Mouse (Mus musculus) midbrain, embryonic 14.5 days (tissue): ENCODE measurements around the gene Rtraf. TPM values are rescaled to one million over a fixed set of nuclear protein-coding genes. Genes with fewer than 3 reads are reported as not detected.

Experiments used
- ATAC-seq: fragments of 200-750 bp; cut with Nextera tagmentation; 2 replicates; pipeline ENCODE4 v1.8.0; 2017; ENCODE audit warnings: moderate number of reproducible peaks, moderate library complexity; ENCODE audit not compliant: low FRiP score, low TSS enrichment
- DNase-seq: peaks from one replicate; pipeline ENCODE4 v3.0.0-alpha.2; 2015
- H3K27ac ChIP-seq: fragments of 300-500 bp; sonication (generic); replicated peaks from 2 replicates; pipeline ENCODE4 v1.5.1; 2014; ENCODE audit warnings: mild to moderate bottlenecking, low read depth, low read length, moderate library complexity
- H3K27me3 ChIP-seq: fragments of 300-500 bp; sonication (generic); 2 replicates; pipeline ENCODE4 v1.6.1; 2014; ENCODE audit warnings: low read length, control low read depth, mixed read lengths; ENCODE audit not compliant: control insufficient read depth, insufficient read depth
- H3K36me3 ChIP-seq: fragments of 300-500 bp; sonication (generic); 2 replicates; pipeline ENCODE4 v1.6.1; 2014; ENCODE audit warnings: low read length, control low read depth; ENCODE audit not compliant: control insufficient read depth, insufficient read depth
- H3K4me1 ChIP-seq: fragments of 300-500 bp; sonication (generic); 2 replicates; pipeline ENCODE4 v1.6.1; 2014; ENCODE audit warnings: mild to moderate bottlenecking, antibody characterized with exemption, low read length, control low read depth; ENCODE audit not compliant: control insufficient read depth, insufficient read depth
- H3K4me2 ChIP-seq: fragments of 300-500 bp; sonication (generic); 2 replicates; pipeline ENCODE4 v1.6.1; 2014; ENCODE audit warnings: mild to moderate bottlenecking, low read length, moderate library complexity
- H3K4me3 ChIP-seq: fragments of 300-500 bp; sonication (generic); replicated peaks from 2 replicates; pipeline ENCODE4 v1.5.1; 2014; ENCODE audit warnings: low read depth, low read length
- H3K9ac ChIP-seq: fragments of 300-500 bp; sonication (generic); replicated peaks from 2 replicates; pipeline ENCODE4 v1.6.1; 2014; ENCODE audit warnings: mild to moderate bottlenecking, low read length, moderate library complexity
- H3K9me3 ChIP-seq: fragments of 300-500 bp; sonication (generic); 2 replicates; pipeline ENCODE4 v1.6.1; 2016; ENCODE audit warnings: low read length, control low read depth, mixed read lengths; ENCODE audit not compliant: control insufficient read depth
- WGBS: fragments of 180-500 bp; shearing (Covaris S2); extraction: QIAGEN DNeasy Blood & Tissue Kit; methylation state at CpG from one replicate; pipeline ENCODE4 v1.1.7; 2014; 5-methylcytosine and 5-hydroxymethylcytosine counted together
- polyA plus RNA-seq: library from polyadenylated mRNA; unstranded; fragments of >200 nt; fragmentation: Nextera tagmentation; extraction: Ambion mirVana; gene quantifications from 2 replicates; pipeline ENCODE4 v1.2.1, GENCODE M21; 2014

Gene Rtraf
- polyA plus RNA-seq, 1 experiment from 2014 or later: 196 TPM

- no peak overlapping the region for H3K4me3 ChIP-seq
- no peak overlapping the region for H3K27ac ChIP-seq
- H3K9ac ChIP-seq: no peak overlapping the region
- no peak for ATAC-seq
- H3K4me1 ChIP-seq: peaks cover 11% of the 10 kb centered on the region; the same call in 1 of the 2 replicates
- 21% methylated on average over 1 of the region's 1 CpGs for WGBS
- DNase-seq: no peak
- H3K4me2 ChIP-seq: no peak overlapping the region
- no peaks in the 10 kb centered on the region for H3K9me3 ChIP-seq
- H3K27me3 ChIP-seq: no peaks in the 10 kb centered on the region
- H3K36me3 ChIP-seq: no peaks in the 10 kb centered on the region
Measured at GRCm38 (mm10) chr14:19766380-19766649, 57.3 kb downstream of the Rtraf start.

GRCm38 (mm10) chr14:19765539-19766379 is 57.9 kb downstream of the Rtraf start:
- 59% methylated on average over 9 of the region's 9 CpGs for WGBS
- ATAC-seq: no peak
- no peaks in the 10 kb centered on the region for H3K36me3 ChIP-seq

GRCm38 (mm10) chr14:19764331-19764730 is 59.3 kb downstream of the Rtraf start:
- H3K27me3 ChIP-seq: no peaks in the 10 kb centered on the region
- WGBS: 74% methylated on average over 8 of the region's 8 CpGs
- peaks cover 13% of the 10 kb centered on the region; the same call in 1 of the 2 replicates for H3K4me1 ChIP-seq
- H3K9me3 ChIP-seq: no peaks in the 10 kb centered on the region
- no peak overlapping the region for H3K4me3 ChIP-seq
- ATAC-seq: no peak
- H3K36me3 ChIP-seq: no peaks in the 10 kb centered on the region
- H3K27ac ChIP-seq: no peak overlapping the region
- no peak overlapping the region for H3K9ac ChIP-seq
- no peak for DNase-seq
- H3K4me2 ChIP-seq: no peak overlapping the region

More at GRCm38 (mm10) chr14:19765539-19766379, 57.9 kb downstream of the Rtraf start:
- DNase-seq: no peak
- no peak overlapping the region for H3K4me2 ChIP-seq
- H3K9me3 ChIP-seq: no peaks in the 10 kb centered on the region
- no peak overlapping the region for H3K9ac ChIP-seq
- peaks cover 13% of the 10 kb centered on the region; the same call in 1 of the 2 replicates for H3K4me1 ChIP-seq
- no peak overlapping the region; the same call in 1 of the 2 replicates for H3K27ac ChIP-seq
- H3K4me3 ChIP-seq: no peak overlapping the region
- no peaks in the 10 kb centered on the region for H3K27me3 ChIP-seq

GRCm38 (mm10) chr14:19763527-19763926 is 60.1 kb downstream of the Rtraf start:
- Histone ChIP-seq H3K9me3 (no peaks in the 10 kb centered on the region), H3K27me3 (no peaks in the 10 kb centered on the region), H3K36me3 (no peaks in the 10 kb centered on the region), H3K4me2 (no peak overlapping the region), H3K9ac (no peak overlapping the region), H3K4me1 (peaks cover 13% of the 10 kb centered on the region; the same call in 1 of the 2 replicates), H3K27ac (no peak overlapping the region), H3K4me3 (no peak overlapping the region)
- no peak for DNase-seq
- ATAC-seq: no peak
- 64% methylated on average over 8 of the region's 8 CpGs for WGBS

- no peaks in the 10 kb centered on the region for H3K36me3 ChIP-seq
- DNase-seq (no peak), ATAC-seq (no peak)
- H3K27ac ChIP-seq: no peak overlapping the region
- no peaks in the 10 kb centered on the region for H3K9me3 ChIP-seq
- H3K4me1 ChIP-seq: peaks cover 9% of the 10 kb centered on the region; the same call in 1 of the 2 replicates
- no peak overlapping the region for H3K9ac ChIP-seq
- no peak overlapping the region for H3K4me3 ChIP-seq
- H3K4me2 ChIP-seq: no peak overlapping the region
- H3K27me3 ChIP-seq: no peaks in the 10 kb centered on the region
- 79% methylated on average over 4 of the region's 4 CpGs for WGBS
Measured at GRCm38 (mm10) chr14:19762014-19762413, 61.6 kb downstream of the Rtraf start.

Other genes with a start within 250 kb of the Rtraf start
- 7.7 and 8.0 TPM in 2 replicates for gene Gm2237, start 238.7 kb downstream of the Rtraf start, polyA plus RNA-seq
- not detected in 2 replicates for gene Gm5458, start 221.2 kb downstream of the Rtraf start, polyA plus RNA-seq
- 8.5 and 48.3 TPM in 2 replicates for gene Nid2, start 72.6 kb downstream of the Rtraf start, polyA plus RNA-seq
- gene Gng2, start 153.8 kb upstream of the Rtraf start, polyA plus RNA-seq: 422 and 423 TPM in 2 replicates